Mouse (Mus musculus) G1E (cell line): Measurements from ENCODE around the gene Ndufc1.

Experiments
- CTCF ChIP-seq: IDR thresholded peaks from 2 replicates; pipeline ENCODE4 v1.5.1; 2012; ENCODE audit warnings: low read depth, low read length, inconsistent platforms, mixed read lengths
- TAL1 ChIP-seq: conservative IDR thresholded peaks from 2 replicates; pipeline ENCODE4 v1.6.1; 2012; ENCODE audit warnings: low read depth, low read length, inconsistent platforms, mixed read lengths

GRCm38 (mm10) chr3:51388904-51389303 lies 19.9 kb downstream of the Ndufc1 start:
- no peak for TF ChIP-seq CTCF
- peak; percentile 56; the same call in 1 of the 2 replicates for TF ChIP-seq TAL1
